Mouse (Mus musculus) embryonic fibroblast, embryonic 13.5 days (primary cell): ENCODE results near the gene Aldh3b3. TPM values are rescaled to one million over a fixed set of nuclear protein-coding genes. Genes with fewer than 3 reads are reported as not detected.

Experiments used
- H3K27ac ChIP-seq: 2 replicates; pipeline ENCODE4 v1.5.1; 2012; ENCODE audit warnings: low read length, control low read depth, inconsistent platforms; ENCODE audit not compliant: insufficient read depth
- H3K4me1 ChIP-seq: 2 replicates; pipeline ENCODE4 v1.6.1; 2011; ENCODE audit warnings: low read length; ENCODE audit not compliant: control insufficient read depth, insufficient read depth
- H3K4me3 ChIP-seq: 2 replicates; pipeline ENCODE4 v1.5.1; 2011; ENCODE audit warnings: mild to moderate bottlenecking, control low read depth, low read length; ENCODE audit not compliant: insufficient read depth
- CTCF ChIP-seq: IDR thresholded peaks from 2 replicates; pipeline ENCODE4 v1.5.1; 2011; ENCODE audit warnings: mild to moderate bottlenecking, control low read depth, low read length, moderate library complexity, borderline replicate concordance; ENCODE audit not compliant: insufficient read depth
- POLR2A ChIP-seq: IDR thresholded peaks from 2 replicates; pipeline ENCODE4 v1.6.1; 2011; ENCODE audit warnings: low read depth, mild to moderate bottlenecking, control low read depth, low read length, moderate library complexity
- polyA plus RNA-seq: library from polyadenylated mRNA; stranded (reverse); fragments of >200 nt; gene quantifications from 2 replicates; pipeline ENCODE4 v1.2.4, GENCODE M21; 2011; ENCODE audit warnings: low read depth; ENCODE audit not compliant: missing spikeins, insufficient read length

Gene Aldh3b3
- not detected in 2 replicates for polyA plus RNA-seq

DNA sequence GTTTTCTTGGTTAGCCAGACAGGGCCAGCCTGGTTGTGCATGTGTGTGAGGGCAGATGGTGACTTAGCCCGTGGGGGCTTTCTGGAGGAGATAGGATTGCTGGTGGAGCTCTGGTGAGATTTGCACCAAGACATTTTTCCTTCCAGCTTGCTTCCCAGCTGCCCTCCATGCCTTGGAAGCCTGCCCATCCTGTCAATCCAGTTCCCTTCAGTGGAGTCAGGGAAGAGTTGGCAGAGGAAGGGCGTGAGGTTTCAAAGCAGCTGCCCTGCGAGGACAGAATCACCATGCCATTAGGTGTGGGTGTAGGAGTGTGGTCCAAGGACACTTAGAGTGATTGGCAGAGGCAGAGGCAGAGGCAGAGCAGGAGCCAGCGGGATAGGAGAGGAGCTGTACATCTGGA is at the start of gene Aldh3b3:
Aldh3b3 (plus strand) TSS at position 176 of the 400 bp plus-strand sequence.
- Histone ChIP-seq H3K4me1 (no peaks in the 10 kb centered on the region), H3K27ac (no peak within 1 kb of the TSS), H3K4me3 (no peak within 1 kb of the TSS)
- TF ChIP-seq CTCF (no peak), POLR2A (no peak)

GRCm38 (mm10) chr19:3910206-3910605 is 48.2 kb upstream of the Aldh3b3 start:
- no peak overlapping the region for H3K4me3 ChIP-seq
- H3K4me1 ChIP-seq, result peaks cover 2% of the 10 kb centered on the region; the same call in 1 of the 2 replicates

DNA sequence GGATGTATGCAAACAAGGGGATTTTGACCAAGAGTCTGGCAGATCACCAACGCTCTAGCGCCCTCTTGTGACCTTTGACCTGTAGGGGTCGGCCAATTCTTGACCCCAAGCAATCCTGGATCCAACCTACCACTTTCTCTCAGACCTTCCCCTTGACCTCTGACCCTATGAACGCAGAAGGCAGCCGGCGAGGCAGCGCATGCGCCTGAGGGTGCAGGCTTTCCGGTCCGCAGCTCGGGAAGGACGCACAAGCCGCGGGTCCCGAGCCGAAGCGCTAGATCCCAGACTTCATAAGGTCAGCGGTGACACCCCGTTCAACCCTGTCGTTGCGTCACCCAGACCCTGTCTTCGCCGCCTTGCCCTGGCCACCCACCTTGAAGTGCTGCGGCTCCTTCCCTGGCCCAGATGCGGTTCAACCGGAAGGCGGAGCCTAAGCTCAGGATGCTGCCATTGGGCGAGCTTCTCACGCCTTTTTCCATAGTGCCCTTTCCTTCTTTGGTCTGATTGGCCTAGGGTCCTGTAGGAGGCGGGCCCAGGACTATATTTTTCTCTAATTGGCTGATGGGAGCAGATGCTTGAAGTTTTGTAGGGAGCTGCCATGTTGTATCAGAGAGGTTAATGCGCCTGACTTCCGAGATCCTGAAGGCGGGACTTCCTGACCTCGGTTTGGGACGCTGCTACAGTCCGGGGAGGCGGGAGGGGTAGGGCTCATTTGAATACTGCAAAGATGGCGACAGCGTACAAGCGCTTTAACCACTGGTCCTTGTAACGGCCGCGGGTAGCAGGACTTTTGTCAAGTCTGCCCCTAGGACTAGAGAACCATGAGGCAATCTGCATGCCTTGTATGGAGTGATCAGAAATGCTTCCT is 45.9 kb upstream of the Aldh3b3 start, which contains the start of gene Ndufs8:
Ndufs8 (minus strand) TSS at position 438 of the 868 bp plus-strand sequence.
- peak within 1 kb of the TSS; percentile 51 for H3K27ac ChIP-seq
- H3K4me3 ChIP-seq, result peak within 1 kb of the TSS; percentile 78
- peaks cover 2% of the 10 kb centered on the region; the same call in 1 of the 2 replicates for H3K4me1 ChIP-seq
- TF ChIP-seq POLR2A (peak; percentile 89), CTCF (no peak)

More at GRCm38 (mm10) chr19:3910206-3910605, 48.2 kb upstream of the Aldh3b3 start:
- TF ChIP-seq CTCF, result no peak
- no peak for TF ChIP-seq POLR2A
- H3K27ac ChIP-seq, result no peak overlapping the region

GRCm38 (mm10) chr19:3913692-3914091 is 44.8 kb upstream of the Aldh3b3 start:
- 0 out of 2 replicates have a peak, but pooled peaks have one; percentile 30 for TF ChIP-seq POLR2A
- TF ChIP-seq CTCF, result no peak
- Histone ChIP-seq H3K4me3 (peak overlapping the region; percentile 78), H3K27ac (no peak overlapping the region), H3K4me1 (peaks cover 2% of the 10 kb centered on the region; the same call in 1 of the 2 replicates)

DNA sequence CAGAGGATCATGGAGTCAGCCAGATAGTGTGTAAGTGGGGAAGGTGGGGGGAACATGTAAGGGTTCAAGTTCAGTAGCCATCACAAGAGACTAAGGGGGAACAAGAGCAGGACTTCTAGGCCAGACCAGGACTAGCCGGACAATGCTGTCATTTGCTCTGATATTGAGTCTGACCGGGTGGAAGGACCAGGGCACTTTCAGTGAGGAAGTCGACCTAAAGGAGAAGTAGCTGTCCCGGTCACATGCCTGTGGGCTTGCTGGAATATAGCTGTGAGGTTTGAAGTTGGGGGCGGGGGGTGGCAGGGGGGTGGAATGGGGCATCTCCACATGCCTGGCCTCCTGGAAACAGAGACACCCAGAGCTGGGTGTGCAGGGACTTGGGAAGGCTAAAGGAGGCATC is 43.9 kb upstream of the Aldh3b3 start:
- Histone ChIP-seq H3K4me3 (no peak overlapping the region), H3K4me1 (peaks cover 2% of the 10 kb centered on the region; the same call in 1 of the 2 replicates), H3K27ac (no peak overlapping the region)
- TF ChIP-seq POLR2A (no peak), CTCF (no peak)

DNA sequence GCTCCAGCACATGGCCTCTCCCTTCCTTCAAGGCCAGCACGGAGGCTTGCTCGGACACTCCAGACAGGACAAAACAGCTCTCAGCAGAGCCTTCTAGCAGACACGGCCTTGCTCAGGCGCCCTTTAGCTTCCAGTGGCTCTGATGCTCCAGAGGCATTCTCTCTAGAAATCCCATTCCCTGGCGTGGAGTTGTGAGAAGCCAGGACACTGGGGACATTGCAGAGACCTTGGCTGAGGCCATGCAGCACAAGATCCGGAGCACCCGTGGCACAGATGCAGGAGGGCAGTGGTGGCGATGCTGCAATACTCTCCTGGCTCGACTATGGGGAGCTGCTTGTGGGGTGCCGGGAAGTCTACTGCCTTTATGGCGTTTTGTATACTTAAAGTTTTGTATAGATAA is 41.7 kb upstream of the Aldh3b3 start:
- no peak overlapping the region for H3K27ac ChIP-seq
- TF ChIP-seq POLR2A (no peak), CTCF (no peak)
- peaks cover under 1% of the 10 kb centered on the region; the same call in 1 of the 2 replicates for H3K4me1 ChIP-seq
- H3K4me3 ChIP-seq, result no peak overlapping the region

DNA sequence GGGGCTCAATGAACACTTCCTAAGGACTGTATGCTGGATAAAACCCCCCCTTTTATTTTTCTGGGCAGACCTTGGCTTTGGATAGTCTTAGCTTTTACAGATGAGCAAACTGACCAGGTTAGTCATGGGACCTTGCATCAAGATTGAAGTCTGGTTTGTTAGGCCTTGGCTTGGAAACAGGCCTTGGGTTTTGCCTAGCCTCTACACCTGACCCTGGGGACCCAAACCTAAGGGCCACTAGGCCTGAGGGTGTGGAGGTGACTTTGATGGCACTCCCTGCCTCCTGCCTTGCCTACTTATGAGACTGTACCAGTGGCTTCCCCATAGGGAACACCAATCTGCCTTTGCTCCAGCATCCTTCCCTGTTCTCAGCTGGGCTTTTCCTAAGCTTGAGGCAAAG is 38.5 kb upstream of the Aldh3b3 start:
- H3K4me3 ChIP-seq, result no peak overlapping the region
- no peak overlapping the region for H3K27ac ChIP-seq
- no peaks in the 10 kb centered on the region for H3K4me1 ChIP-seq
- no peak for TF ChIP-seq CTCF
- TF ChIP-seq POLR2A, result no peak

DNA sequence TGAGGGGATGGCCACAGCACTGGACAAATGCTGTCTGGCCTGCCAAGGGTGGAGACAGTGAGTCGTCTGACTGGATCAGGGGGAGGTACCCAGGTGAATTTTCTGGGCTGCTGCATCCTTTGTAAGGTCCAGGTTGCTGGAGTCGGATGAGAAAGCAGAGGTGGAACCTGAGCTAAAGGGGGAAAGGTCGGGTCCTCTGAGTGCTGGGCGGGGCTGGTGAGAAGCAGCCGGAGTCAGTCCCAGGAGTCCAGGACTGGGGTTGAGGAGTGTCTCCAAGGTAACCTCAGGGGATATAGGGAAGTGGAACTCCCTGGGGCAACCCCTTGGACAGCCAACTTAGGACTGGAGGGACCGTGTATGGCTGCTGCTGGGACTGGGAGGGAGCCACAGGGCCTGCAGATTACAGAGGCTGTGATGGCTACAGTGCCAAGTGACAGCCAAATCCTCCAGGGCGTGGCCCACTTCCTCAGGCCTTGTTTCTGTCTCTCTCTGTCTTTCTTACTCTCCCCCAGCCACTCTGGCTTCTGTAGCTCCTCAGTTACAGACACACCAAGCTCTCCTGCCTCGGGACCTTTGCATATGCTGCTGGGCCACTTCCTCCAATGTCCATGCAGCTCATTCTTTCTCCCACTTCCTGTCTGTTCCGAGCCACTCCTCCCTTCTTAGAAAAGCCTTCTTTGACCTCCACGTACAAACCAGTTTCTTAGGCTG is 35.6 kb upstream of the Aldh3b3 start:
- Histone ChIP-seq H3K27ac (no peak overlapping the region), H3K4me1 (peaks cover 7% of the 10 kb centered on the region; the same call in 1 of the 2 replicates), H3K4me3 (no peak overlapping the region)
- TF ChIP-seq CTCF (no peak), POLR2A (no peak)

GRCm38 (mm10) chr19:3923586-3923985 is 34.9 kb upstream of the Aldh3b3 start:
- no peak for TF ChIP-seq CTCF
- no peak for TF ChIP-seq POLR2A
- peaks cover 7% of the 10 kb centered on the region; the same call in 1 of the 2 replicates for H3K4me1 ChIP-seq
- H3K27ac ChIP-seq, result no peak overlapping the region
- H3K4me3 ChIP-seq, result no peak overlapping the region
